Mouse (Mus musculus) urinary bladder, adult 2 months (tissue): ENCODE results near the gene Slc17a2. TPM values are rescaled to one million over a fixed set of nuclear protein-coding genes. Genes with fewer than 3 reads are reported as not detected.

Experiments
- DNase-seq: peaks from one replicate; pipeline ENCODE4 v3.0.0; 2022; ENCODE audit warnings: low spot score
- polyA plus RNA-seq: library from polyadenylated mRNA; depleted of rRNA; stranded (reverse); fragments of >200 nt; gene quantifications from 2 replicates; pipeline ENCODE4 v1.2.3, GENCODE M21; 2012

Slc17a2 gene
- polyA plus RNA-seq, 1 experiment: not detected

GRCm38 (mm10) chr13:23792520-23792919, 14.3 kb upstream of the Slc17a2 start:
- DNase-seq: no peak

- no peak for DNase-seq
Observed at GRCm38 (mm10) chr13:23799405-23799804, 7.4 kb upstream of the Slc17a2 start.

- DNase-seq: no peak
Observed at GRCm38 (mm10) chr13:23804532-23804931, 2.3 kb upstream of the Slc17a2 start.

- no peak for DNase-seq
Observed at GRCm38 (mm10) chr13:23816148-23816547, 9.4 kb downstream of the Slc17a2 start.

- no peak for DNase-seq
Observed at GRCm38 (mm10) chr13:23820179-23820940, 13.6 kb downstream of the Slc17a2 start.

GRCm38 (mm10) chr13:23822213-23822612, 15.4 kb downstream of the Slc17a2 start:
- DNase-seq: no peak

- DNase-seq: no peak
Observed at GRCm38 (mm10) chr13:23826606-23827005, 19.8 kb downstream of the Slc17a2 start.

GRCm38 (mm10) chr13:23833053-23833452, 26.3 kb downstream of the Slc17a2 start:
- DNase-seq: no peak

GRCm38 (mm10) chr13:23834836-23835235, 28.0 kb downstream of the Slc17a2 start:
- no peak for DNase-seq

- DNase-seq: no peak
Observed at GRCm38 (mm10) chr13:23836630-23837029, 29.8 kb downstream of the Slc17a2 start.

GRCm38 (mm10) chr13:23839308-23839707, 32.5 kb downstream of the Slc17a2 start, which contains the start of gene Slc17a3:
Gene Slc17a3 (plus strand): TSS chr13:23839434.
- no peak for DNase-seq

- no peak for DNase-seq
Observed at GRCm38 (mm10) chr13:23845851-23846250, 39.1 kb downstream of the Slc17a2 start.

- DNase-seq: no peak
Observed at GRCm38 (mm10) chr13:23849299-23849698, 42.5 kb downstream of the Slc17a2 start.

GRCm38 (mm10) chr13:23856401-23856800, 49.6 kb downstream of the Slc17a2 start:
- DNase-seq: no peak

- no peak for DNase-seq
Observed at GRCm38 (mm10) chr13:23861815-23862214, 55.0 kb downstream of the Slc17a2 start.

- DNase-seq: no peak
Observed at GRCm38 (mm10) chr13:23864711-23865110, 57.9 kb downstream of the Slc17a2 start.

GRCm38 (mm10) chr13:23866086-23866710, 59.4 kb downstream of the Slc17a2 start:
- DNase-seq: no peak

- DNase-seq: no peak
Observed at GRCm38 (mm10) chr13:23867000-23867399, 60.2 kb downstream of the Slc17a2 start.

- no peak for DNase-seq
Observed at GRCm38 (mm10) chr13:23867405-23867804, 60.6 kb downstream of the Slc17a2 start, which contains the start of gene Slc17a1. Gene Slc17a1 (plus strand): TSS chr13:23867750.

GRCm38 (mm10) chr13:23868790-23869533, 62.2 kb downstream of the Slc17a2 start:
- no peak for DNase-seq

- no peak for DNase-seq
Observed at GRCm38 (mm10) chr13:23869996-23870395, 63.2 kb downstream of the Slc17a2 start.

- DNase-seq: no peak
Observed at GRCm38 (mm10) chr13:23873141-23873540, 66.3 kb downstream of the Slc17a2 start.
